Mouse (Mus musculus): ENCODE results near the gene Slc12a7. TPM values are rescaled to one million over a fixed set of nuclear protein-coding genes. Genes with fewer than 3 reads are reported as not detected.
"Not testable (repeated sequence)": the region's sequence is repeated elsewhere in the genome, so short reads cannot be mapped to it uniquely, and the experiment has no call there.

Slc12a7 gene
- polyA plus RNA-seq, 1 experiment from 2014 or later, result 44.8 TPM

DNA sequence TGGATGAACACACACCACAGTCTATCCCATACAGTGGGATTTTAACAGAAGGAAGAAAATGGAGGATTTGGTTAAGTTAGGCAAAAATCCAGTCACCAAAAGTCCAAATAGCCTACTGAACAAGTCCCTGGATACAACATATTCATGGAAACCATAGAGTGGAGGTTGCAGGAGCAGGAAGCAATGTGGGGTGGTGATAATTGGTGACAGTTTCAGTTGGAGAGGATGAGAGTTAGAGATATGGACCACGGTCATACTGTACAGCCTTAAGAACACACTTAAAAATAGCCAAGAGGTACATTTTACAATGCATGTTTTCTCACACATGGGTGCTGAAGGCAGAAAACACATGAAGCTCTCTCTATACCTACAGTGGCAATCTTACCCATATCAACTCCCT lies 37.9 kb upstream of the Slc12a7 start:
- H3K4me2 ChIP-seq (ENCODE audit: low read depth), result no peak overlapping the region
- no peaks in the 10 kb centered on the region for H3K9me3 ChIP-seq (ENCODE audit: control insufficient read depth, low read length)
- H3K27ac ChIP-seq (ENCODE audit: low read depth, low read length), result no peak overlapping the region
- no peaks in the 10 kb centered on the region for H3K36me3 ChIP-seq (ENCODE audit: control insufficient read depth, insufficient read depth, low read length)
- no peaks in the 10 kb centered on the region for H3K4me1 ChIP-seq (ENCODE audit: control insufficient read depth, insufficient read depth, low read length)
- H3K4me3 ChIP-seq (ENCODE audit: low read depth, low read length), result no peak overlapping the region
- no peak overlapping the region for H3K9ac ChIP-seq (ENCODE audit: low read length)
- DNase-seq (ENCODE audit: low spot score) (no peak), ATAC-seq (ENCODE audit: insufficient read depth, low FRiP score, low TSS enrichment) (no peak)
- 97% methylated on average over 1 of the region's 1 CpGs for WGBS
- no peaks in the 10 kb centered on the region for H3K27me3 ChIP-seq (ENCODE audit: control insufficient read depth, insufficient read depth, low read length)

DNA sequence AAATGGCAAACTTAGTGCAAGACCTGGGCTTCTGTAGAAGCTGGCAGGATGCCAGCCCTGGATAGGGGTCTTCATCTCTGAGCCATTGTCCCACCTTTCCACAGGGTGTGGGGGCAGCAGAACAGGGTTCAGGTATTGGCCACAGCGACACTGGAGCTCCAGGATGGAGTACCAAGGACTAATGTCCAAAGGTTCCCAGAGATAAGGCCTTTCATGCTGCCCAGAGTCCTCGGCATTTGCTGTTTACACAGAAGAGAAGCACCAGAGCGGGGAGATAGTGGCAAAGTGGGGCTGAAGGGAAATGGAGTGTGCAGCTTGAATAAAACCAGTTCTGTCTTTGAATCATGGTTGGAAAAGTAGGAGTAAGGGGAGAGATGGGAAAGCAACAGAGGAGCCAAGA lies 36.4 kb upstream of the Slc12a7 start:
- ATAC-seq (ENCODE audit: insufficient read depth, low FRiP score, low TSS enrichment) (no peak), DNase-seq (ENCODE audit: low spot score) (no peak)
- Histone ChIP-seq H3K36me3 (ENCODE audit: control insufficient read depth, insufficient read depth, low read length) (no peaks in the 10 kb centered on the region), H3K9me3 (ENCODE audit: control insufficient read depth, low read length) (no peaks in the 10 kb centered on the region), H3K27me3 (ENCODE audit: control insufficient read depth, insufficient read depth, low read length) (no peaks in the 10 kb centered on the region), H3K9ac (ENCODE audit: low read length) (no peak overlapping the region), H3K27ac (ENCODE audit: low read depth, low read length) (no peak overlapping the region), H3K4me2 (ENCODE audit: low read depth) (no peak overlapping the region), H3K4me3 (ENCODE audit: low read depth, low read length) (no peak overlapping the region), H3K4me1 (ENCODE audit: control insufficient read depth, insufficient read depth, low read length) (no peaks in the 10 kb centered on the region)
- 72% methylated on average over 3 of the region's 3 CpGs for WGBS

DNA sequence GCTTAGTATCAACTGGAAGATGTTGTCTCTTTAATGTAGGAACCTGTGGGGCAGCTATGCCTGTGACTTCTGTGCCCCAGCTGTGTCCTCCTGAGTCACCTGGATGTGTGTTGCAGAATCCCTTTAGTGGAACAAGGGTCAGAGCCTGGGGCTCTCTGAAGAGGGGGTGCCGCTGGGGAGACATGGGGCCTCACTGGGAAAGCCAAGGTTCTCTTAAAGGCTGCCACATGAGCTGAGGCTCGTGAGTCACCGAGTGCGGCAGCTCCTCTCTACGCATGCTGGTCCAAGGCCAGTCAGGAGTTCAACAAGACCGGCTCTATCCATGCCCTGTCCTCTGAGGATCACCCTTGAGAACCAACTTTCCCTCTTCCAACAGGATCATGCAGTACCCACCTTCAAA lies 33.2 kb upstream of the Slc12a7 start:
- Histone ChIP-seq H3K27me3 (ENCODE audit: control insufficient read depth, insufficient read depth, low read length) (no peaks in the 10 kb centered on the region), H3K4me2 (ENCODE audit: low read depth) (no peak overlapping the region), H3K4me1 (ENCODE audit: control insufficient read depth, insufficient read depth, low read length) (no peaks in the 10 kb centered on the region), H3K9ac (ENCODE audit: low read length) (no peak overlapping the region), H3K27ac (ENCODE audit: low read depth, low read length) (no peak overlapping the region), H3K4me3 (ENCODE audit: low read depth, low read length) (no peak overlapping the region), H3K9me3 (ENCODE audit: control insufficient read depth, low read length) (no peaks in the 10 kb centered on the region), H3K36me3 (ENCODE audit: control insufficient read depth, insufficient read depth, low read length) (no peaks in the 10 kb centered on the region)
- no peak for ATAC-seq (ENCODE audit: insufficient read depth, low FRiP score, low TSS enrichment)
- DNase-seq (ENCODE audit: low spot score), result no peak
- WGBS, result 91% methylated on average over 6 of the region's 6 CpGs

DNA sequence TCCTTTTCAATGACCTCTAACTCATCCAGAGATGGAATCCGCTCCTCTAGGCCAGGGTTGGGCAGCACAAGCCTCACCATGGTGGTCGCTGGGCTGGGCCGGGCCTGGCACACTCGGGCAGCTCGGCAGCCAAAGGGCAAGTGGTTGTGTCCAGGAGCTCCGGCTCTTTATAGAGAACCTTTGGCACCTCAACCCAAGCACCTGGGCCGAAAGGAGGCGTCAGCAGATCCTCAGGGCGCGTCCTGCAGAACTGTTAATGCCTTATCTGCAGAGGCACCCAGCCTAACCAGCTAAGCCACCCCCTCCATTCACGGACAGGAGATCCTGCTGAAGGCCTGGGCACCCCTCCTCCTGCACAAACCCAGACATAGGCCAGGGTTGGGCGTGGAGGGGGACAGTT lies 32.3 kb upstream of the Slc12a7 start:
- ATAC-seq (ENCODE audit: insufficient read depth, low FRiP score, low TSS enrichment) (no peak), DNase-seq (ENCODE audit: low spot score) (no peak)
- no peaks in the 10 kb centered on the region for H3K36me3 ChIP-seq (ENCODE audit: control insufficient read depth, insufficient read depth, low read length)
- 89% methylated on average over 12 of the region's 12 CpGs for WGBS
- no peak overlapping the region for H3K9ac ChIP-seq (ENCODE audit: low read length)
- H3K9me3 ChIP-seq (ENCODE audit: control insufficient read depth, low read length), result no peaks in the 10 kb centered on the region
- H3K4me1 ChIP-seq (ENCODE audit: control insufficient read depth, insufficient read depth, low read length), result no peaks in the 10 kb centered on the region
- H3K4me3 ChIP-seq (ENCODE audit: low read depth, low read length), result no peak overlapping the region
- no peak overlapping the region for H3K4me2 ChIP-seq (ENCODE audit: low read depth)
- H3K27me3 ChIP-seq (ENCODE audit: control insufficient read depth, insufficient read depth, low read length), result no peaks in the 10 kb centered on the region
- H3K27ac ChIP-seq (ENCODE audit: low read depth, low read length), result no peak overlapping the region

DNA sequence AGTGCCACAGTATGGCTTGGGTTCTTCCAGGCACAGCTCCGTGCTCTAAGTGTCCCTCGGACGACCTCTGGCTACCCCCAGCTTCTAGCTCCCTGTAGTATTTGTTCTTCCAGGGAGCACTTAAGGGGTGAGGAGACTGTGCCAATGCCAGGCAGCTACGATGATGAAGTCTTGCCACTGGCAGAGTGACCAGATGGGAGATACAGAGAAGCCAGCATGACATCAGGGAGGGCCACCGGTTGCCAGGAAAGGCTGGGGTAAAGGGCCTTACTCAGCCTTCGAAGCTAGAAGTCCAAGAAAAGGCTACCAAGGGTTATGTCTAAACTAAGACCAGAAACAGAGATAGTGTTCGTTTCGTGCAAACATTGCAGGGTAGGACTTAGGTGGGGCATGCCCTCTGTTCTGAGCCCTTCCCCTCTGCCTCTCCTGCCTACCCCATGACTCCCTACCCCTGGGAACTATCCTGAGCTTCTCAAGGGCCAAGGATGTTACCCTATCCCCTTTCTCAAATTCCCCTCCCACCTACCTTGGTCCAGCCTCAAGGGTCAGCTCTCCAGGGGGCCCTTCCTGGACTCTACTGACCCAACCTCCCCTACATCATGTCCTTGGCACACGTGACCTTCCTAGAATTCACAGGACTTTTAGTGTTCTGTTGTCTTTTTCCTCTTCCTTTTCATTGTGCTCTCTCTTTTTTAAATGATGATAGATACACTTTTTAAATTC lies 31.6 kb upstream of the Slc12a7 start:
- no peak overlapping the region for H3K4me2 ChIP-seq (ENCODE audit: low read depth)
- no peak overlapping the region for H3K9ac ChIP-seq (ENCODE audit: low read length)
- no peaks in the 10 kb centered on the region for H3K27me3 ChIP-seq (ENCODE audit: control insufficient read depth, insufficient read depth, low read length)
- ATAC-seq (ENCODE audit: insufficient read depth, low FRiP score, low TSS enrichment) (no peak), DNase-seq (ENCODE audit: low spot score) (no peak)
- no peak overlapping the region for H3K27ac ChIP-seq (ENCODE audit: low read depth, low read length)
- H3K9me3 ChIP-seq (ENCODE audit: control insufficient read depth, low read length), result no peaks in the 10 kb centered on the region
- WGBS, result 83% methylated on average over 9 of the region's 9 CpGs
- no peak overlapping the region for H3K4me3 ChIP-seq (ENCODE audit: low read depth, low read length)
- no peaks in the 10 kb centered on the region for H3K4me1 ChIP-seq (ENCODE audit: control insufficient read depth, insufficient read depth, low read length)
- H3K36me3 ChIP-seq (ENCODE audit: control insufficient read depth, insufficient read depth, low read length), result no peaks in the 10 kb centered on the region

DNA sequence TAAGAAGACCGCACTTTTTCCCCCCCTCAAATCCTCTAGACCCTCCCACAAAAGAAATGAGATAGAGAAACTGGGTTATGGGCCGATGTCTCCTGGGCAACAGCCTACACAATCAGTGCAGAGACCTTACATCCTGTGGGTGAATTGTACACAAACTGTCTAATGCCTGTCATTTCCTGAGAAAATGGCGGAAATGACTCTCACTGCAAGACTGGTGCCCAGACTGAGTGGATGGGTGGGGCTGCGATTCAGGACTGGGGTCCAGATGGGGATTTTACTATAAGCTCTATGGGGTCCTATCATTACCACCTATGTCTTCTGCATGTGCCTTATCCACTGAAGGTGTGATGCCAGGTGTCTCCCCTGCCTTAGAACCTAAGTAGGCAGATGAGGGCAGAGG lies 30.1 kb upstream of the Slc12a7 start:
- DNase-seq (ENCODE audit: low spot score), result no peak
- Histone ChIP-seq H3K27ac (ENCODE audit: low read depth, low read length) (no peak overlapping the region), H3K4me2 (ENCODE audit: low read depth) (no peak overlapping the region), H3K27me3 (ENCODE audit: control insufficient read depth, insufficient read depth, low read length) (no peaks in the 10 kb centered on the region), H3K9me3 (ENCODE audit: control insufficient read depth, low read length) (no peaks in the 10 kb centered on the region), H3K4me3 (ENCODE audit: low read depth, low read length) (no peak overlapping the region), H3K4me1 (ENCODE audit: control insufficient read depth, insufficient read depth, low read length) (no peaks in the 10 kb centered on the region), H3K36me3 (ENCODE audit: control insufficient read depth, insufficient read depth, low read length) (no peaks in the 10 kb centered on the region), H3K9ac (ENCODE audit: low read length) (no peak overlapping the region)
- 86% methylated on average over 4 of the region's 4 CpGs for WGBS
- no peak for ATAC-seq (ENCODE audit: insufficient read depth, low FRiP score, low TSS enrichment)

DNA sequence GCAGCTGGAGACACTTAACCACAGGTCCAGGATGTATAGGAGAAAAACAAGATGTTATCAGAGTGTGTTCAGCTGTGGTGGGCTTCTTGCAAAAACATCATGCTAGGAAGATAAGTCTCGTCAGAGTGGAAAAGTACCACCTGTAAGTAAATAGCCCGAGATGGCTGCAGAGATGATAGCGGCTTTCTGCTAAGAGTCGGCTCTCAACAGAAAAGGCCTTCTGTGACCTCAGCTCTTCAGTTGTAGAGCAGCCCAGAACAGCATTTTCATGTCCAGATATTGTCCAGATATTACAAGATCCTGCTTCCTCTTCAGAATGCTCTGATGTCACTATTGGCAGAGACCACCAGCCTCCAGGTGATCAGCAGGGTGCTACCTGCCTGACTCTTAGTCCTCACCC lies 29.4 kb upstream of the Slc12a7 start:
- H3K36me3 ChIP-seq (ENCODE audit: control insufficient read depth, insufficient read depth, low read length); ATAC-seq (ENCODE audit: insufficient read depth, low FRiP score, low TSS enrichment); H3K4me1 ChIP-seq (ENCODE audit: control insufficient read depth, insufficient read depth, low read length); H3K27me3 ChIP-seq (ENCODE audit: control insufficient read depth, insufficient read depth, low read length); DNase-seq (ENCODE audit: low spot score); H3K9ac ChIP-seq (ENCODE audit: low read length); H3K4me3 ChIP-seq (ENCODE audit: low read depth, low read length); H3K27ac ChIP-seq (ENCODE audit: low read depth, low read length); H3K9me3 ChIP-seq (ENCODE audit: control insufficient read depth, low read length); H3K4me2 ChIP-seq (ENCODE audit: low read depth): not testable (repeated sequence)
- WGBS, result 76% methylated on average over 4 of the region's 4 CpGs

DNA sequence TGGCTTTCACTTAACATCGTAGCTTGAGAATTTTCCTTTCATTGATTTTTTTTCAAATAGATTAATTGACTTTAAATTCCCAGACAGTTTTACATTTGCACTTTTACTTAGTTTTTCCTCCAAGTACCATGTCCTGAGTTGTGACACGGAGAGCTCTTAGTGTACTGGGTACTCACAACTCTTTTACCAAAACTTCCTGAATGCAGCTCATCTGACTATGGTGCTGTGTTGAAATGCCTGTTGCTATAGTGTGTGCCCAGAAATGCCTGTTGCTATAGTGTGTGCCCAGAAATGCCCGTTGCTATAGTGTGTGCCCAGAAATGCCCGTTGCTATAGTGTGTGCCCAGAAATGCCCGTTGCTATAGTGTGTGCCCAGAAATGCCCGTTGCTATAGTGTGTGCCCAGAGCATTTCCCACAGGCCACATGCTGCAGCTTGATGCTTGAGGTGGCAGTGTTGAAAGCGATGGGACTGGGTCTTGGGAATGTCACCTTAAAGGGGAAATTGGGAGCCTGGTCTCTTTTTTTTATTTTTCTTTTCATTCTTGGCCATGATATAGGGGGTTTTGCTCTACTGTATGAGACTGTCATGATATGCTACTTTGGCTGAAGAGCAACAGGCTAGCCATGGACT lies 28.1 kb upstream of the Slc12a7 start, which contains the start of gene Slc6a19:
Slc6a19 (minus strand) TSS at position 172 of the 632 bp plus-strand sequence.
- H3K9me3 ChIP-seq (ENCODE audit: control insufficient read depth, low read length), result no peaks in the 10 kb centered on the region
- H3K27ac ChIP-seq (ENCODE audit: low read depth, low read length), result no peak within 1 kb of the TSS
- no peak for DNase-seq (ENCODE audit: low spot score)
- ATAC-seq (ENCODE audit: insufficient read depth, low FRiP score, low TSS enrichment), result no peak
- H3K4me3 ChIP-seq (ENCODE audit: low read depth, low read length), result no peak within 1 kb of the TSS
- no peaks in the 10 kb centered on the region for H3K27me3 ChIP-seq (ENCODE audit: control insufficient read depth, insufficient read depth, low read length)
- no peaks in the 10 kb centered on the region for H3K36me3 ChIP-seq (ENCODE audit: control insufficient read depth, insufficient read depth, low read length)
- H3K9ac ChIP-seq (ENCODE audit: low read length), result no peak within 1 kb of the TSS
- no peak within 1 kb of the TSS for H3K4me2 ChIP-seq (ENCODE audit: low read depth)
- WGBS, result 79% methylated on average over 7 of the region's 7 CpGs
- no peaks in the 10 kb centered on the region for H3K4me1 ChIP-seq (ENCODE audit: control insufficient read depth, insufficient read depth, low read length)

DNA sequence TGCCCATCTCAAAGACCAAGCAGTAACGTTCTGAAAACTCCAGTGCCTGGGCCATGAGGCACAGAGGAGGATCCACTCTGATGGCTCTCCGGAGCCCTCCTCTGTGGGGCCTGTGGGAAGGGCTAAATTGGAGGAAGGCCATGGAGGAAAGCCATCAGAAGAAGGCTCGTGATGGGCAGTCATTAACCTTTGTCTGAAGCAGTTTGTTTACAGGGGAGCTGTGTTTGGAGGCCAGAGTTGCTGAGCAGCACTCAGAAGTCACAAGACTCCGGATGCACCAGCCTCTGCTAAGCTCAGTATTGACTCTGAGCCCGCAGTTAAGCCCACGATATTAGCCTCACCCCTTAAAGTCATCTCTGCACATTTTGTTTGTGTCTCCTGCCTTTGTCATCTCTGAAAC lies 23.4 kb upstream of the Slc12a7 start:
- DNase-seq (ENCODE audit: low spot score), result no peak

More for the DNA sequence above, 23.4 kb upstream of the Slc12a7 start:
- no peak for ATAC-seq (ENCODE audit: insufficient read depth, low FRiP score, low TSS enrichment)
- Histone ChIP-seq H3K27ac (ENCODE audit: low read depth, low read length) (no peak overlapping the region), H3K4me1 (ENCODE audit: control insufficient read depth, insufficient read depth, low read length) (no peaks in the 10 kb centered on the region), H3K4me3 (ENCODE audit: low read depth, low read length) (no peak overlapping the region), H3K36me3 (ENCODE audit: control insufficient read depth, insufficient read depth, low read length) (no peaks in the 10 kb centered on the region), H3K9me3 (ENCODE audit: control insufficient read depth, low read length) (no peaks in the 10 kb centered on the region), H3K27me3 (ENCODE audit: control insufficient read depth, insufficient read depth, low read length) (no peaks in the 10 kb centered on the region), H3K4me2 (ENCODE audit: low read depth) (no peak overlapping the region), H3K9ac (ENCODE audit: low read length) (no peak overlapping the region)
- 70% methylated on average over 6 of the region's 6 CpGs for WGBS

Data from neural tube, embryonic 11.5 days (tissue).